Mouse (Mus musculus) stomach, embryonic 14.5 days (tissue): Measurements from ENCODE around the gene Gatad2b. TPM values are rescaled to one million over a fixed set of nuclear protein-coding genes. Genes with fewer than 3 reads are reported as not detected.

Experiments used
- ATAC-seq: fragments of 200-750 bp; cut with Nextera tagmentation; 2 replicates; pipeline ENCODE4 v1.8.0; 2017; ENCODE audit warnings: low read depth, moderate TSS enrichment; ENCODE audit not compliant: insufficient number of reproducible peaks, insufficient read depth, low FRiP score
- H3K27ac ChIP-seq: fragments of 300-500 bp; sonication (generic); 2 replicates; pipeline ENCODE4 v1.5.1; 2014; ENCODE audit warnings: mild to moderate bottlenecking, low read length, moderate library complexity, mixed read lengths
- H3K27me3 ChIP-seq: fragments of 300-500 bp; sonication (generic); 2 replicates; pipeline ENCODE4 v1.6.1; 2014; ENCODE audit warnings: low read length, control low read depth, mixed read lengths; ENCODE audit not compliant: control insufficient read depth, insufficient read depth
- H3K36me3 ChIP-seq: fragments of 300-500 bp; sonication (generic); 2 replicates; pipeline ENCODE4 v1.6.1; 2014; ENCODE audit warnings: mild to moderate bottlenecking, control low read depth, low read length, moderate library complexity, mixed read lengths; ENCODE audit not compliant: control insufficient read depth, insufficient read depth
- H3K4me1 ChIP-seq: fragments of 300-500 bp; sonication (generic); 2 replicates; pipeline ENCODE4 v1.6.1; 2014; ENCODE audit warnings: low read length, control low read depth, mixed read lengths; ENCODE audit not compliant: control insufficient read depth, insufficient read depth
- H3K4me2 ChIP-seq: fragments of 300-500 bp; sonication (generic); replicated peaks from 2 replicates; pipeline ENCODE4 v1.6.1; 2014; ENCODE audit warnings: low read depth, low read length, control low read depth
- H3K4me3 ChIP-seq: fragments of 300-500 bp; sonication (generic); 2 replicates; pipeline ENCODE4 v1.5.1; 2014; ENCODE audit warnings: low read depth, low read length, control low read depth
- H3K9ac ChIP-seq: fragments of 300-500 bp; sonication (generic); replicated peaks from 2 replicates; pipeline ENCODE4 v1.6.1; 2014; ENCODE audit warnings: low read depth, mild to moderate bottlenecking, control low read depth, low read length, moderate library complexity, mixed read lengths
- H3K9me3 ChIP-seq: fragments of 300-500 bp; sonication (generic); 2 replicates; pipeline ENCODE4 v1.6.1; 2016; ENCODE audit warnings: low read depth, low read length, control low read depth; ENCODE audit not compliant: control insufficient read depth
- WGBS: fragments of 180-500 bp; shearing (Covaris S2); extraction: QIAGEN DNeasy Blood & Tissue Kit; methylation state at CpG from one replicate; pipeline ENCODE4 v1.1.7; 2014; 5-methylcytosine and 5-hydroxymethylcytosine counted together
- polyA plus RNA-seq: library from polyadenylated mRNA; unstranded; fragments of >200 nt; fragmentation: Nextera tagmentation; extraction: Ambion mirVana; gene quantifications from 2 replicates; pipeline ENCODE4 v1.2.1, GENCODE M21; 2014

Gene Gatad2b
- polyA plus RNA-seq, 1 experiment from 2014 or later, result 28.7 TPM

DNA sequence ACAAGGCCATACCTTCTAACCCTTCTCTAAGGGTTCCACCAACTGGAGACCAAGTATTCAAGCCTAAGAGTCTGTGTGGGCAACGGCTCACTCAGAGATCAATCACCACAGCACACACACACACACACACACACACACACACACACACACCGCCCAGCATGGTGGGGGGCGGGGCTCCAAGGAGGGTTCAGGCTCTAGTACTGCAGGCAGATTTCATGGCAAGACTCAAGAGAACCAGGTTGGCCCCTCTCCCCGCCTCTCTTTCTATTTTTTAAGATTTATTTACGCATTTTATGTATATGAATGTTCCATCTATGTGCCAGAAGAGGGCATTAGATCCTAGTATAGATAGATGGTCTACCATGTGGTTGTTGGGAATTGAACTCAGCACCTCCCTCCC, 79.8 kb downstream of the Gatad2b start:
- Histone ChIP-seq H3K36me3 (no peaks in the 10 kb centered on the region), H3K9ac (no peak overlapping the region), H3K9me3 (no peaks in the 10 kb centered on the region), H3K27ac (no peak overlapping the region), H3K4me3 (no peak overlapping the region), H3K4me2 (no peak overlapping the region), H3K27me3 (no peaks in the 10 kb centered on the region), H3K4me1 (no peaks in the 10 kb centered on the region)
- no peak for ATAC-seq
- WGBS, result 56% methylated on average over 5 of the region's 5 CpGs

DNA sequence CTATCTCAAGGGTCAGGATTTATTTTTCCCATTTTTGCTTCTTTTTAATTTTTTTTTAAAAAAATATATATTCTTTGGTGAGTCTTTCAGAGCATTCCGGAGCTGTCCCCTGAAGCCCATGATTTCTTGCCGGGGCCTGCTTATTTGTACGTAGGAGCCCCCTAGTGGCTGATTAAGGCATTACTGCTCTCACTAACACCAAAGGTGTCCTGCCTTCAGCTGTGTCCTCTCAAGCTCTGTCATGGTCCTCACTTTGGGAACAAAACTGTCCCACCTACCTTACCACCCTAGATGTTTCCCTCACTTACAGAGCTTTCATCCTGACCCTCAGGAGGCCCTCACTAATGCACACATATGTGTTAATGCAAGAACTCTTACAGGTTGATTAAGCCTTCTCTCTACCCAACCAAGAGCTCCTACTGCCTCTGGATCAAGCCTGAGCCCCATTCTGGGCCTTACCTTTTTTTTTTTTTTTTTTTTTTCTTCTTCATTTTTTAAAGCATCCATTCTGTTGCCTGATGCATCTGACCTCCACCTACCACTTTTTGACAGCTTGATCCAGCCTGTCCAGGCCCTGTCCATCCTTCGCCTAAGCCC, 80.6 kb downstream of the Gatad2b start:
- Histone ChIP-seq H3K4me2 (no peak overlapping the region), H3K4me3 (no peak overlapping the region), H3K4me1 (no peaks in the 10 kb centered on the region), H3K36me3 (no peaks in the 10 kb centered on the region), H3K9ac (no peak overlapping the region), H3K27me3 (no peaks in the 10 kb centered on the region), H3K9me3 (no peaks in the 10 kb centered on the region), H3K27ac (no peak overlapping the region)
- peak; percentile 60; the same call in 1 of the 2 replicates for ATAC-seq
- WGBS, result 23% methylated on average over 4 of the region's 4 CpGs

DNA sequence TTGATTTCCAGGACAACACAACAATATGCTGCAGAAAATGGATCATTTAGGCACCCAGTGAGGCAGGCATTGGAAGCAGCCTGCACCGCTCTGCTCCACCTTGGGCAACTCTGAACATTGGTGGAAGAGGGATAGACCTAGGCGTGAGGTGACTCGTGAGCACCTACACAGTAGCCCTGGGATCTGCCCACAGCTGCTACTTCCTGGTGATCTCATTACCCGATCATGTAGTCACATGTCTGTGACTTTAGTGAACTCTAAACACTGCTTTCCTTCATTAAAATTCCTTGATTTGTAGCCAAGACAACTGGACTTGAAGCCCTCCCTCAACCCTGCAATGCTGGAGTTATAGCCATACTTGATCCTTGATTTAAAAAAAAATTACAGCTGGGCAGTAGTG, 81.4 kb downstream of the Gatad2b start:
- H3K4me3 ChIP-seq, result no peak overlapping the region

DNA sequence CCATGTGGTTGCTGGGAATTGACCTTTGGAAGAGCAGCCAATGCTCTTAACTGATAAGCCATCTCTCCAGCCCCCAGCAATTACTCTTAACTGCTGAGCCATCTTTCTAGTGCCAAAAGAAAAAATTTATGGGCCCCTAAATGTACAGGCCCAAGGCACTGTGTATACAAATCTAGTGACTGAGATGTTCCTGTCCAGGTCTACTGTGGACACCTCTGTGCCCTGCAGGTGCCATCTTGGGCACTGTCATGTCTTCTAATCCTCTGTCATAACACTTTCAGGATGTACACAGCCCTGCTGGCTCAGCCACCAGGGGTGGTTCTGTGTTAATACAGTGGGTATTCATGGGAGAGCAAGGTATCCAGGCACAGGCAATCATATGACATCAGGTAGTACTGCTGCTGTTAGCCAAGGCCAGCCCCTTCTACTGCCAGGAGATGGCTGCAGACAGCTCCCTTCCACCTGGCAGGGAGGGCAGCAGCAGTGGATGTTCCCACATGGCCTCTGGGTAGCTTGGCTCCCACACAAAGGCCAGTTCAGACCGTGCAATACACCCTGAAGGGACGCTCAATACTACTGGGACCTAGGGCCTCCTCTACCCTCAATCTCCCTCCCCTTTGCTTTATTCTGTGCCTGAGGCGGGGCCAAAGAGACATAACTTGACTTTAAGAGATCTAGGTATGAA, 82.7 kb downstream of the Gatad2b start:
- no peak overlapping the region for H3K4me2 ChIP-seq
- H3K9me3 ChIP-seq, result no peaks in the 10 kb centered on the region
- no peaks in the 10 kb centered on the region for H3K4me1 ChIP-seq
- no peak for ATAC-seq
- no peaks in the 10 kb centered on the region for H3K27me3 ChIP-seq
- WGBS, result 59% methylated on average over 3 of the region's 3 CpGs
- H3K27ac ChIP-seq, result no peak overlapping the region
- no peak overlapping the region for H3K9ac ChIP-seq
- no peaks in the 10 kb centered on the region for H3K36me3 ChIP-seq
- no peak overlapping the region for H3K4me3 ChIP-seq

More for the DNA sequence above, 81.4 kb downstream of the Gatad2b start:
- Histone ChIP-seq H3K9ac (no peak overlapping the region), H3K9me3 (no peaks in the 10 kb centered on the region), H3K4me2 (no peak overlapping the region), H3K4me1 (no peaks in the 10 kb centered on the region), H3K27me3 (no peaks in the 10 kb centered on the region), H3K36me3 (no peaks in the 10 kb centered on the region), H3K27ac (no peak overlapping the region)
- no peak for ATAC-seq
- WGBS, result 73% methylated on average over 4 of the region's 4 CpGs

DNA sequence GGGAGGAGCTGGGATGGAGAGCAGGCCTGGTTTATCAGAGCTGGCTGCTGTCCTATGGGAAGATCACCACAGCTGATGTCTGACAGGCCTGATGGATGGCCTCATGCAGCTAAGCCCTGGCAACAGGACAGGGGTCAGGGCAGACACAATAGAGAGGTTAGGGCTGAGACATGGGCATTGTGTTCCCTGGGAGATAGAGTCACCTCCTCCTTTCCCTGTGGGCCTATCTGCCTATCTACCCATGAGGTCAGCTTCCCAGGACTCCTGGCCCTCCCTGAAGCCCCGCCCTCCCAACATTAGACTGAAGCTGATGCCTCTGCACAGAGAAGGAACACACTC, 83.2 kb downstream of the Gatad2b start:
- H3K36me3 ChIP-seq, result no peaks in the 10 kb centered on the region
- no peak overlapping the region for H3K4me2 ChIP-seq
- no peaks in the 10 kb centered on the region for H3K4me1 ChIP-seq
- H3K9me3 ChIP-seq, result no peaks in the 10 kb centered on the region
- WGBS, result 45% methylated on average over 1 of the region's 1 CpGs
- H3K4me3 ChIP-seq, result no peak overlapping the region
- ATAC-seq, result no peak
- H3K27me3 ChIP-seq, result no peaks in the 10 kb centered on the region
- no peak overlapping the region for H3K27ac ChIP-seq
- no peak overlapping the region for H3K9ac ChIP-seq

DNA sequence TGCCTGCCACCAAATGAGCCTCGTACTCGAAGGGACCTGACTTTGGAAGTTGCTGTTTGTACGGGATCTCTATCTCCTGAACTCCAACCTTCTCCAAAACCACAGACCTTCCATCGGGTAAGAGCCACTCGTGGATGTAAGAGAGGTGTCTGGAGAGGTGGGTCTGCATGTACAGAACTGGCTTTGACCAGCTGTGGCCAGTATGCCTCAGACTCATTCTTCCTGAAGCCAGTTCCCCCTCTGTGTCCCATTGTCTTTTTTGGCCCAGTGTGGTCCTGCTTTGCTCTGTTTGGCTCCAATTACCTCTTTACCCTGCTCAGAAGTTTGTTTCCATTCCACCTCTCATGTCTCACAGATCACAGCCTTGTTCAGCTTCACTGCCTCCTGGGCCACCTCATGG, 85.5 kb downstream of the Gatad2b start:
- Histone ChIP-seq H3K4me2 (no peak overlapping the region), H3K4me1 (no peaks in the 10 kb centered on the region), H3K27ac (no peak overlapping the region), H3K36me3 (no peaks in the 10 kb centered on the region), H3K27me3 (no peaks in the 10 kb centered on the region), H3K9me3 (no peaks in the 10 kb centered on the region), H3K4me3 (no peak overlapping the region), H3K9ac (no peak overlapping the region)
- no peak for ATAC-seq
- 71% methylated on average over 5 of the region's 5 CpGs for WGBS

DNA sequence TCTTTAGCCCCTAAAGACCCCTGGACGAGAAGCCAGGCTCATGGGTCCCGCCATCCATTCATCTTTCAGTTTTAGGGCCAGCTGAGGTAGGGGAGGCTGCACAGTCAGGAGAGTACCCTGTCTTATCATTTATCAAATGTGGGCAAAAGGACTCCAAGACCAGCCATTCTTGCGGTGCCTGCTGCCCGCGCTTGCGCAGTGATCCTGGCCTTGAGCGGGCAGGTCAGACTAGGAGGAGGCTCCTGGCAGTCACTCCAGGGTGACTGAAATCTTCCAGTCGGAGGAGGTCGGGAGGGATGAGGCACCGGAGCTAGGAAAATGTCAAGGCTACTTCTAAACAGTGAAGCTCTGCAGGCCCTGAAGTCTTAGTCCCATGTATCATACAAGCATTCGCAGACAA, 88.7 kb downstream of the Gatad2b start:
- no peaks in the 10 kb centered on the region for H3K36me3 ChIP-seq
- H3K27ac ChIP-seq, result no peak overlapping the region
- ATAC-seq, result no peak
- no peaks in the 10 kb centered on the region for H3K27me3 ChIP-seq
- WGBS, result 46% methylated on average over 11 of the region's 11 CpGs
- H3K4me2 ChIP-seq, result no peak overlapping the region
- no peak overlapping the region for H3K4me3 ChIP-seq
- H3K4me1 ChIP-seq, result no peaks in the 10 kb centered on the region
- no peak overlapping the region for H3K9ac ChIP-seq
- no peaks in the 10 kb centered on the region for H3K9me3 ChIP-seq

DNA sequence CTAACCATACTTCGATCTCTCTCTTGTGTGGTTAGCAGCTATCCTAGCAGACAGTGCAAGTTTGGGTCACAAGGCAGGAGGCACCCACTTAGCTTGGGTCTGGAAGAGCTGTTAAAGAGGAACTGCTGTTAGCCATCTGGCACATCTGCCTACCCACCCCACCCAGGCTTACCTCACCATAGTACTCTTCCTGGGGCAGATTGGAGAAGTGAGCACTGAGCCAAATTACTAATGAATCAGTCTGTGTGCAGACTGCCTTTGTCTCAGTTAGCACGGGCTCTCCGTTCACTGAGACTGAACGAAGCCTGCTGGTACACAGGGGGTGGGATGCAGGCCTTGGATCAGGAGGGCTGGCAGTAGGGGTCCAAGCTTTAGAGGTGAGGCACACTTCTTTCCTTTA, 90.7 kb downstream of the Gatad2b start:
- Histone ChIP-seq H3K4me2 (no peak overlapping the region), H3K9ac (no peak overlapping the region), H3K9me3 (no peaks in the 10 kb centered on the region), H3K27me3 (no peaks in the 10 kb centered on the region), H3K4me1 (peaks cover 6% of the 10 kb centered on the region; the same call in 1 of the 2 replicates), H3K27ac (no peak overlapping the region), H3K4me3 (no peak overlapping the region), H3K36me3 (no peaks in the 10 kb centered on the region)
- no peak for ATAC-seq
- WGBS, result 89% methylated on average over 4 of the region's 4 CpGs
